Mouse (Mus musculus) bone marrow macrophage, adult 2 months (primary cell): ENCODE measurements around the gene Mettl24.

ENCODE experiments used
- CTCF ChIP-seq: IDR thresholded peaks from 2 replicates; pipeline ENCODE4 v1.5.1; 2012; ENCODE audit warnings: low read depth, mild to moderate bottlenecking, low read length, moderate library complexity
- POLR2A ChIP-seq: IDR thresholded peaks from 2 replicates; pipeline ENCODE4 v1.6.1; 2012; ENCODE audit warnings: mild to moderate bottlenecking, low read depth, low read length, borderline replicate concordance

GRCm38 (mm10) chr10:40725066-40725465, 42.0 kb downstream of the Mettl24 start:
- TF ChIP-seq CTCF: no peak
- no peak for TF ChIP-seq POLR2A
